Mouse (Mus musculus) cerebellum, adult 2 months (tissue): Measurements from ENCODE around the gene Hspa1a.

ENCODE experiments used
- CTCF ChIP-seq: fragments of 200-500 bp; IDR thresholded peaks from 2 replicates; pipeline ENCODE4 v1.5.1; 2011; ENCODE audit warnings: low read depth, mild to moderate bottlenecking, control low read depth, low read length, moderate library complexity, borderline replicate concordance; ENCODE audit not compliant: insufficient read depth
- POLR2A ChIP-seq: fragments of 200-500 bp; IDR thresholded peaks from 2 replicates; pipeline ENCODE4 v1.6.1; 2011; ENCODE audit warnings: low read length, control low read depth, borderline replicate concordance; ENCODE audit not compliant: insufficient read depth

- TF ChIP-seq POLR2A = no peak
- TF ChIP-seq CTCF = no peak
Measured at GRCm38 (mm10) chr17:34979631-34980030, 7.7 kb upstream of the Hspa1a start.
